Mouse (Mus musculus) intestine, postnatal 0 days (tissue): ENCODE data around the gene Fmo5. TPM values are rescaled to one million over a fixed set of nuclear protein-coding genes. Genes with fewer than 3 reads are reported as not detected.

Experiments used
- ATAC-seq: fragments of 200-750 bp; cut with Nextera tagmentation; 2 replicates; pipeline ENCODE4 v1.8.0; 2017; ENCODE audit warnings: mild to moderate bottlenecking, moderate TSS enrichment, moderate library complexity
- H3K27ac ChIP-seq: fragments of 300-500 bp; sonication (generic); 2 replicates; pipeline ENCODE4 v1.5.1; 2014; ENCODE audit warnings: mild to moderate bottlenecking, low read depth, low read length, moderate library complexity
- H3K27me3 ChIP-seq: fragments of 300-500 bp; sonication (generic); replicated peaks from 2 replicates; pipeline ENCODE4 v1.6.1; 2014; ENCODE audit warnings: low read length, mixed read lengths; ENCODE audit not compliant: control insufficient read depth, insufficient read depth
- H3K36me3 ChIP-seq: fragments of 300-500 bp; sonication (generic); 2 replicates; pipeline ENCODE4 v1.6.1; 2014; ENCODE audit warnings: mild to moderate bottlenecking, moderate library complexity; ENCODE audit not compliant: control insufficient read depth, insufficient read depth
- H3K4me1 ChIP-seq: fragments of 300-500 bp; sonication (generic); replicated peaks from 2 replicates; pipeline ENCODE4 v1.6.1; 2014; ENCODE audit warnings: antibody characterized with exemption, low read length, mixed read lengths; ENCODE audit not compliant: control insufficient read depth, insufficient read depth
- H3K4me2 ChIP-seq: fragments of 300-500 bp; sonication (generic); replicated peaks from 2 replicates; pipeline ENCODE4 v1.6.1; 2014; ENCODE audit warnings: low read depth, mild to moderate bottlenecking, moderate library complexity
- H3K4me3 ChIP-seq: fragments of 300-500 bp; sonication (generic); 2 replicates; pipeline ENCODE4 v1.5.1; 2014; ENCODE audit warnings: low read depth, low read length
- H3K9ac ChIP-seq: fragments of 300-500 bp; sonication (generic); 2 replicates; pipeline ENCODE4 v1.6.1; 2014; ENCODE audit warnings: mild to moderate bottlenecking, low read depth, low read length
- H3K9me3 ChIP-seq: fragments of 300-500 bp; sonication (generic); 2 replicates; pipeline ENCODE4 v1.6.1; 2016; ENCODE audit warnings: mixed run types; ENCODE audit not compliant: control insufficient read depth
- CTCF ChIP-seq: sonication (generic); IDR thresholded peaks from 2 replicates; pipeline ENCODE4 v1.5.1; 2016; ENCODE audit warnings: low read depth, mild to moderate bottlenecking, control low read depth, antibody characterized with exemption, moderate library complexity
- WGBS: fragments of 180-500 bp; shearing (Covaris S2); extraction: QIAGEN DNeasy Blood & Tissue Kit; methylation state at CpG from one replicate; pipeline ENCODE4 v1.1.7; 2014; 5-methylcytosine and 5-hydroxymethylcytosine counted together
- polyA plus RNA-seq: library from polyadenylated mRNA; unstranded; fragments of >200 nt; fragmentation: Nextera tagmentation; extraction: Ambion mirVana; gene quantifications from 2 replicates; pipeline ENCODE4 v1.2.1, GENCODE M21; 2015

Gene Fmo5
- polyA plus RNA-seq, 1 experiment from 2014 or later: 94.6 TPM

DNA sequence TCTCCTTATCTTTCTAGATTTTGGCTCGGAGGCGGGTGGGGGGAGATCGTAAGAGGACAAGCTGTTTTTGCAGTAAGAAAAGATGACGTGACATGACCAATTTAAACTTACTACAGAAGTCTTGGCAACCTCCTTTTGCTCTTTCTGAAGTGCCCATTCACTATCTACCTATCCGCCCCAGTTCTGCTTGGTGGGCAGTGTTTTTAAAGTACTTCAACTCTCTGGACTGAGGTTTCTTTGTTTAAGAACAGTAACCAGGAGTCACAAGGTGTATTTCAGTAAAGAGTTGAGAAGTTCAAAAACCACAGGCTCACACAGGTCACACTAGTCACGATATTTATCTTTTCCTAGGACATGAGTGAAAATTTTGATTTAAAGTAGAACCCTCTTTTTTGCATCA is 33.5 kb upstream of the Fmo5 start:
- Histone ChIP-seq H3K4me3 (no peak overlapping the region), H3K9ac (no peak overlapping the region), H3K27me3 (no peaks in the 10 kb centered on the region), H3K4me1 (0 out of 2 replicates have a peak, but pooled peaks cover 6% of the 10 kb centered on the region), H3K36me3 (peaks cover 38% of the 10 kb centered on the region), H3K4me2 (no peak overlapping the region), H3K9me3 (no peaks in the 10 kb centered on the region), H3K27ac (no peak overlapping the region)
- 91% methylated on average over 6 of the region's 6 CpGs for WGBS
- no peak for ATAC-seq
- TF ChIP-seq CTCF: no peak

DNA sequence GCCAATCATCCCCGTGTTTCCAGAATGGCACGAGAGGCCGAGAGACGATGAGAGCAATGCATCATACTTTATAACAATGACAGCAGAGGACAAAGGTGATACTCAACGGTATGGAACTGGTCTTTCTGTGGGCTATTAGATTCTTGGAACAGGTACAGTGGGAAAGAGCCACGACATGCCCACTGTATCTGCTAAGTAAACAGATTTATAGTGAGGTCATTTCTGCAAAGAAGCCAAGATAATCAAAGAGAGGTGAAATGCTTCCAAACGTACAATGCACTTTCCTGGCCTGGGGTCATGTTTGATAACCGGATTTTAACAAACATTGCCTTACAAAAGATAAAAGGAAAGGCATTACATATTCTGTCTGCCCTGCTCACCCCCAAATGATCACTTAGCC is 31.8 kb upstream of the Fmo5 start:
- no peak for ATAC-seq
- TF ChIP-seq CTCF: no peak
- H3K4me2 ChIP-seq: no peak overlapping the region
- no peak overlapping the region for H3K4me3 ChIP-seq
- H3K27ac ChIP-seq: no peak overlapping the region
- 47% methylated on average over 8 of the region's 8 CpGs for WGBS
- no peaks in the 10 kb centered on the region for H3K9me3 ChIP-seq
- H3K4me1 ChIP-seq: 0 out of 2 replicates have a peak, but pooled peaks cover 6% of the 10 kb centered on the region
- H3K27me3 ChIP-seq: no peaks in the 10 kb centered on the region
- H3K36me3 ChIP-seq: peaks cover 30% of the 10 kb centered on the region
- no peak overlapping the region for H3K9ac ChIP-seq

DNA sequence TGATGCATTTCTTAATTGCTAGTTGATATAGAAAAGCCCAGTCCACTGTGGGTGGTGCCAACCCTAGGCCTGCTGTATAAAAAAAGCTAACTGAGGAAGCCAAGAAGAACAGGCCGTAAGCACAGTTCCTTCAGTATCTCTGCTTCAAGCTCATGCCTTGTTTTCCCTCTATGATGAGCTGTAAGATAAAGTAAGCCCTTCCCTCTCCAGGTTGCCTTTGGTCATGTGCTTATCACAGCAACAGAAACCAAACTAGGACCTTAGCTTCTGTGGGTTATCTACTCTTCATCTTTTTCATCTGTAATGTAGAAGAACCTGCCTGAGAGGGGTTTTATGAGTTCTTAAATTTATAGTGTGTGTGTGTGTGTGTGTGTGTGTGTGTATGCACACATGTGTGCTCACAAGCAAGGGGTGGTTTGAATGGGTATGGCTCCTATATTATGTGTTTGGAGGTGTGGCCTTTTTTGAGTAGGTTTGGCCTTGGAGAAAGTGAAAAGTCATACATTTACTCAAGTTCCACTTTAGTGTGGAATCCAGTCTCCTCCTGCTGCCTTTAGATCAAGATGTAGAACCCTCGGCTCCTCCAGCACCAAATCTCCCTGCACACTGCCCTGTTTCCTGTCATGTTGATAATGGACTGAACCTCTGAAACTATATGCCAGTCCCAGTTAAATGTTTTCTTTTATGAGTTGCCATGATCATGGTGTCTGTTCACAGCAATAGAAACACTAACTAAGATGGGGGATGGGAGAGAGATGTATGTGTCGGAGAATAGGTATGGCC is 28.4 kb upstream of the Fmo5 start:
- H3K4me1 ChIP-seq: 0 out of 2 replicates have a peak, but pooled peaks cover 6% of the 10 kb centered on the region
- H3K9ac ChIP-seq: no peak overlapping the region
- H3K27me3 ChIP-seq: no peaks in the 10 kb centered on the region
- no peak overlapping the region for H3K27ac ChIP-seq
- no peak overlapping the region for H3K4me3 ChIP-seq
- no peaks in the 10 kb centered on the region for H3K9me3 ChIP-seq
- peaks cover 26% of the 10 kb centered on the region; the same call in 1 of the 2 replicates for H3K36me3 ChIP-seq
- no peak for TF ChIP-seq CTCF
- WGBS: 93% methylated on average over 3 of the region's 3 CpGs
- no peak for ATAC-seq
- H3K4me2 ChIP-seq: no peak overlapping the region

DNA sequence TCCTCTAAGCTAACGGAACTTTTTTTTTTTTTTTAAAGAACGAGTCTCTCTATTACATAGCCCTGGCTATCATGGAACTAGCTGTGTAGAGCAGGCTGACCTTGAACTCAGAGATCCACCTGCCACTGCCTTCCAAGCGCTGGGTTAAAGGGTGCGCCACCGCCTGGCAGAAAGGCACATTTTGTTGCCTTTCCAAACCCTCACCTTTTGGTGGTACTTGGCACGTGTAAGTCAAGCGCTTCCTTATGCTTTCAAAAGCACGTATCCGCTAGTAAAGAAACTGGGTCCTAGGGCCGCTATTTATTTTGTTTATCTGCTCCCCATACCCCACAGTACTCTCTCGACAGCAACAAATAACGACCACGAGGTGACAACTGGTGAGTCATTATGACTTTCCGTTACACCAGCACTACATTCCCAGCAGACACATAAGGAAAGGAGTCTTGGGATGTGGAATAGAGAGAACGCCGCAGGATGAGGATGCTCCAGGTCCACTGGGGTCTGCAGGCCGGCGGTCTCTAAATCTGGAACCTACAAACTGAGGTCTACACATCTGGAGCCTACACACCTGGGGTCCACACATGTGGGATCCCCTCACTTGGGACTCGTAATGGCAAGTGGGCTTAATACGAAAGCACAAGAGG is 19.3 kb upstream of the Fmo5 start:
- ATAC-seq: peak; percentile 3
- peak; percentile 66 for TF ChIP-seq CTCF
- WGBS: 2% methylated on average over 20 of the region's 20 CpGs
- H3K27me3 ChIP-seq: no peaks in the 10 kb centered on the region
- no peaks in the 10 kb centered on the region for H3K9me3 ChIP-seq
- H3K4me2 ChIP-seq: peak overlapping the region; percentile 94
- no peaks in the 10 kb centered on the region for H3K36me3 ChIP-seq
- peak overlapping the region; percentile 78 for H3K9ac ChIP-seq
- H3K4me1 ChIP-seq: no peaks in the 10 kb centered on the region
- H3K27ac ChIP-seq: peak overlapping the region; percentile 87
- H3K4me3 ChIP-seq: peak overlapping the region; percentile 85

DNA sequence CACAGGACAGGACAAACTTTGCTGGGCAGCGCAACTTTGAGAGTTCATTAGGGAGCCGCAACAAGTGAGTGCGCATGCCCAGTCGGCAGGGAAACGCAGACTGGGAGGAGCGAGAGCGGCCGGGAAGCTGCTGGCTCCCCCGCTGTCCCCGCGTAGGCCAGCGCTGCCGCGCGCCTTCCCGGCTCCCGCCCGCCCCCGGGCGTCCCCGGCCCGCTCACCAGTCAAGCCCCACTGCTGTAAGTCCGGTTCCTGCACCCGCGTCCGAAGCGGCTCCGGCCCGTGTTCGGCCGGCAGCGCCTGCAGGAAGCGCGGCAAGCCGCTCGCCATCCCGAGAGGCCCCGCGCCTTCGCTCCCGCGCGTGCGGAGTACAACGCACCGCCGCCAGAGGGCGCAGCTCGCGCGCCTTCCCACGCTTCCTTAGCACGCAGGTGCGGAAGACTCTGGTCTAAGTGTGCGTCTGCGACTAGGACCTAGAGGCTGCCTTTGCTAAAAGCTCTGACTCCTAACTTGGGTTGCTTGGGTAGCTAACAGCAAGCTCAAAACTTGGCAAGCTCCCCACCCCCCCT is 18.7 kb upstream of the Fmo5 start, which contains the start of gene Chd1l:
Gene Chd1l (minus strand): TSS at position 359 of the 566 bp plus-strand sequence.
- H3K27ac ChIP-seq: peak within 1 kb of the TSS; percentile 87
- H3K36me3 ChIP-seq: no peaks in the 10 kb centered on the region
- no peaks in the 10 kb centered on the region for H3K4me1 ChIP-seq
- peak; percentile 90 for ATAC-seq
- H3K4me3 ChIP-seq: peak within 1 kb of the TSS; percentile 85
- no peaks in the 10 kb centered on the region for H3K27me3 ChIP-seq
- peak; percentile 99 for TF ChIP-seq CTCF
- 2% methylated on average over 55 of the region's 56 CpGs for WGBS
- H3K4me2 ChIP-seq: peak within 1 kb of the TSS; percentile 94
- H3K9ac ChIP-seq: peak within 1 kb of the TSS; percentile 78
- H3K9me3 ChIP-seq: no peaks in the 10 kb centered on the region

DNA sequence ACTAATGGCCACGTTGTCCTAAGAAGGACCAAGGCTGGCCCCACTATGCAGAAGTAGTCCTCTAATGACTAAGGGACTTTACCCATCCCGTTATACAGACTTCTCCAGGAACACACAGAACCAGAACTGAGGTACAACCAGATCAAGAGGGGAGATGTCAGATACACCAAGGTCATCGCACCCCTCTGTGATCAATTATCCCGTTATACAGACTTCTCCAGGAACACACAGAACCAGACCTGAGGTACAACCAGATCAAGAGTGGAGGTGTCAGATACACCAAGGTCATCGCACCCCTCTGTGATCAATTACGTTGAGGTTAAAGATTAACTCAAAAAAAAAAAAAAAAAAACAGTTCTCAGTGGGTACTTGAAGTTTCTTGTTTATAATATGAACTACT is 17.6 kb upstream of the Fmo5 start:
- Histone ChIP-seq H3K4me1 (no peaks in the 10 kb centered on the region), H3K4me3 (no peak overlapping the region), H3K9me3 (no peaks in the 10 kb centered on the region), H3K9ac (no peak overlapping the region), H3K27me3 (no peaks in the 10 kb centered on the region), H3K27ac (no peak overlapping the region; the same call in 1 of the 2 replicates), H3K4me2 (peak overlapping the region; percentile 94; the same call in 1 of the 2 replicates), H3K36me3 (no peaks in the 10 kb centered on the region)
- WGBS: 45% methylated on average over 6 of the region's 6 CpGs
- TF ChIP-seq CTCF: no peak
- ATAC-seq: no peak
